Mouse (Mus musculus) mature B cell (primary cell): Measurements from ENCODE around the gene Ccdc40.

Source experiments
- in situ Hi-C: fragments of 300-500 bp; cut with MboI; formaldehyde crosslinking; loops from 2 replicates; pipeline ENCODE4 v1.14.3; 2019

The Ccdc40 gene

GRCm38 (mm10) chr11:119228091-119228781 is at the start of gene Ccdc40, which contains the start of gene Tbc1d16:
Gene Ccdc40, plus strand, starts transcription at chr11:119228572.
Gene Tbc1d16, minus strand, starts transcription at chr11:119228499.
- in situ Hi-C loops = no loop called here

GRCm38 (mm10) chr11:119180824-119181582 is 47.4 kb upstream of the Ccdc40 start:
- in situ Hi-C loops = loop anchor here (10.0 kb wide), 1 partner anchor 86 kb away; no protein-coding TSS in a partner anchor

- in situ Hi-C loops = loop anchor here (10.0 kb wide), 1 partner anchor 87 kb away; no protein-coding TSS in a partner anchor
Observed at GRCm38 (mm10) chr11:119181861-119182395, 46.4 kb upstream of the Ccdc40 start.

DNA sequence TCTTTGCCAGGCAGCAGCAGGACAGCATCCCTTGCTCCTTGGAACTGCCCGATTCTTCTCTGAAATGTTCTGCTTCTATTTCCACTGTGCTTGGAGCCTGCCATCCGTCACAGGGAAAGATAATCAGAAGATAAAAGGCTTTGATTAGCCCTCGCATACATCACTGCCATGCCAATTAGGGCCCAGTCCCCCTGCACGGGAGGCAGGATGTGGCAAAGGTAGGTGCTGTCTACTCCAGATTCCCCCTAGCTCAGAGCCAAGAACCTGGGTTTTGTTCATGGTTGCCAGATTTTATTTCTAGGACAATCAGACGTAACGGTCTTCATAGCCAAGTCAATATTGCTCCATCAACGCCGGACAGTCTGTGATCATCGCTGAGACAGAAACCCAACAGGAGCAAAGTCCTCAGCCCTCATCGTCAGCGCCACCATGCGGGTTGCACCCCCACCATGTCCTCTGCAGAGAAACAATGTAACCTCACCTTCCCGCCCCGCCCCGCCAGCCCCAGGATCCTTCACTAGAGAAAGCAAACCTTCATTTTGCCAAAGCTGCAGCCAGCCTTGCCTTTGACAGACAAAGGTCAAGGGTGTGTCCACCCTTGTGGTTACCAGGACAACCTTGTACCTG is 44.6 kb upstream of the Ccdc40 start:
- in situ Hi-C loops = loop anchor here (10.0 kb wide), 1 partner anchor 89 kb away; no protein-coding TSS in a partner anchor

DNA sequence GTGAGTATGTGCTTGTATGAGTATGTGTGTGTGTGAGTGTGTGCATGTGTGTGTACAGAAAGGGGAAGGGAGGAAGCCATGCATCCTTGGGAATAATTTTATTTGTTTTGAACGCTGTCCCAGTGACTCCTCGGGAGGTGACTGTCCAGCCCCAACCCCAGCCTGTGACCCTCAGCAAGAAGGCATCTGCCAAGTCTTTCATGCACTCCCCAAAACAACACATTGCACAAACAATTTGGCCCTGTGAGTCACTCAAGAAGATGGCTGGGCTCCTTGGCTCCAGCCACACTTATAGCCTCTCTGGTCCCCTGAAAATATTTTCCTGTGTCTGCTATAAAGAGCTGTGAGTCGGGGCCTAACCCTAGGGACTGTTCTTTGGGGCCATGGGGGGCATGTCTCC is 42.0 kb upstream of the Ccdc40 start:
- in situ Hi-C loops = loop anchor here (10.0 kb wide), 1 partner anchor 92 kb away; no protein-coding TSS in a partner anchor

GRCm38 (mm10) chr11:119186989-119187799 is 41.2 kb upstream of the Ccdc40 start:
- in situ Hi-C loops = loop anchor here (10.0 kb wide), 1 partner anchor 92 kb away; no protein-coding TSS in a partner anchor

GRCm38 (mm10) chr11:119187800-119188197 is 40.6 kb upstream of the Ccdc40 start:
- in situ Hi-C loops = loop anchor here (10.0 kb wide), 1 partner anchor 93 kb away; no protein-coding TSS in a partner anchor

GRCm38 (mm10) chr11:119188389-119188788 is 40.0 kb upstream of the Ccdc40 start:
- in situ Hi-C loops = loop anchor here (10.0 kb wide), 1 partner anchor 94 kb away; no protein-coding TSS in a partner anchor

- in situ Hi-C loops = loop anchor here (10.0 kb wide), 1 partner anchor 95 kb away; no protein-coding TSS in a partner anchor
Observed at GRCm38 (mm10) chr11:119189319-119189718, 39.1 kb upstream of the Ccdc40 start.

- in situ Hi-C loops = no loop called here
Observed at GRCm38 (mm10) chr11:119190498-119190897, 37.9 kb upstream of the Ccdc40 start.

GRCm38 (mm10) chr11:119191606-119192081 is 36.7 kb upstream of the Ccdc40 start:
- in situ Hi-C loops = no loop called here

- in situ Hi-C loops = no loop called here
Observed at GRCm38 (mm10) chr11:119192176-119192575, 36.2 kb upstream of the Ccdc40 start.

DNA sequence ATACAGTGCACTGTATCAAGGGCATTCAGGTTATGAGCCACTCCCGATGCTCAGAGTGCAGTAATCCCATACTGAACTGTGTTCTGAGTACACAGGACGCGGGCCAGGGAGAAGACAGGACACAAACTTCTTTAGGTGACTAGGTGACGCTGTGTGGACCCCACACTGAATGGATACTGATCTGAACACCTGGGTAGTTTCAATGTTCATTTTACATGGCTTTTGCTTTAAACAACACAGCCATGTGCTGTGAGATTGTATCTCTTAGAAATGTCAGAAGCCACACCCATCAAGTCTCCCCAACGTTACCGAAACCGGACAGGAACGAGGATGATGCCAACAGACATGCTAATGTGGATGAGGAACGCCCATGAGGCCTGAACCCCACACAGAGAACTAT is 35.8 kb upstream of the Ccdc40 start:
- in situ Hi-C loops = no loop called here

- in situ Hi-C loops = no loop called here
Observed at GRCm38 (mm10) chr11:119197618-119198563, 30.5 kb upstream of the Ccdc40 start.

DNA sequence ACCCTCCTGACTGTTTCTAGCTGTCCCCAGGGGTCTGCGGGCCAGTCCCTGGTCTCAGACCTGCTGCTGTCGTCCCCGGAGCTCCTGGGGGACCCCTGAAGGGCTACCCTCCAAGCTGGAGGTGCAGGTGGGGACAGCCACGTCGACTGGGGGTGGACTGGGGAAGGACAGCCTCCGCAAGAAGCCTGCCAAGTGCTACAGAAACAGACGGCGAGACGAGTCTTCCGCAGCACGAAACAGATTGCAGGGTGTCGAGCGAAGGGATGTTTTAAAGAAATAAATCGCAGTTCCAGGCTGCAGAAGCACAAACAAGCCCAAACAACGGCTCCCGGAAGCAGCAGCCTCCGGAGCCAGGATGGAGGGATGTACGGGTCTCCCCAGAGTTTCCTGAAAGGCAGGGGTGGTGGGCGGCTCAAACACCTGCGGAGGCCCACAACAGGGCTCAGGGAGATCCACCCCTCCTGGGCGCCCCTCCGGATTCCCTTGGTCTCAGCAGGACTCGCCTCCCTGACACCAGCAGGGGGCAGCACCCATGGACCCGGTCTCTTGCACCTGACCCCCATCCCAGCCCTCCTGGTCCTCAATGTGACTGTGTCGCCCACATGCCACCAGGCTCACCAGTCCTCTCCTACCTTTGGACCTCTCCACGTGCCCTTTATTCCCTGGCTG is 29.7 kb upstream of the Ccdc40 start:
- in situ Hi-C loops = no loop called here

GRCm38 (mm10) chr11:119199233-119199601 is 29.2 kb upstream of the Ccdc40 start:
- in situ Hi-C loops = no loop called here

- in situ Hi-C loops = no loop called here
Observed at GRCm38 (mm10) chr11:119203423-119203822, 24.9 kb upstream of the Ccdc40 start.

DNA sequence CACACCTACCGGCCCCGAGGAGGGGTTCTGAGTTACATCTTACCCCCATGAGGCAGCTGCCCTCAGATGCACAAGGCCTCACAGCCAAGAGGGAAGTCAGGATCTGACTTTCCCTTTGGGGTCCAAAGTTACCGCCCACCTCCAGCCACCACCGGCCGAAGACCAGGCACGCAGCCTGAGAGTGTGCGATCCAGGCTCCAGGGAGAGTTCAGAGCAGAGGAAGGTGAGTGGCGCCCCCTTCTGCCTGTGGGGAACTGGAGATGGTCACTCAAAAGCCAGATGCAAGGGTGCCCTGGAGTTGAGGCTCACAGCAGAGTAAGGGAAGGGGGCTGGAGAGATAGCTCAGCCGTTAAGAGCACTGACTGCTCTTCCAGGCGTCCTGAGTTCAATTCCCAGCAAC is 22.6 kb upstream of the Ccdc40 start:
- in situ Hi-C loops = no loop called here

DNA sequence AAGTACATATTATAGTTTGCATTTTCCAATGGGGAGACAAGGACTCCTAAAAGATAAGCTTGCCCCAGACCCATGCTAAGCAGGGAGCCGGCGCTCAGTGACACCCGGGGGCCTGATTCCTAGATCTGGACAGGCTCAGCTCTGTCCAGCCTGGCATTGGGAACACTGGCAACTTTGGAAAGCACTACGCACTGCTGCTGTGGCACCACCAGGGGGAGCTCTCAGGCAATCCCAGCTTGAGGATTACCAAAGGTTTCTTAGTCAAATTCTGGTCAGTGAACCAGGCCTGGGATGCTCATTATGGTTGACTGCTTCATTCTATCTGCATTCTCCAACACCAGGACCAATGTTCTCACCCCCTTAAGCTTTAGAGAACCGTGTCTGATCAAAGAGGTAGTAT is 21.8 kb upstream of the Ccdc40 start:
- in situ Hi-C loops = no loop called here
